Mouse (Mus musculus): ENCODE results near the gene Ttf1. TPM values are rescaled to one million over a fixed set of nuclear protein-coding genes. Genes with fewer than 3 reads are reported as not detected.

Gene Ttf1
- 7.0 and 8.0 TPM in 2 replicates for polyA plus RNA-seq (2012; rRNA removed; ENCODE audit: low replicate concordance)

DNA sequence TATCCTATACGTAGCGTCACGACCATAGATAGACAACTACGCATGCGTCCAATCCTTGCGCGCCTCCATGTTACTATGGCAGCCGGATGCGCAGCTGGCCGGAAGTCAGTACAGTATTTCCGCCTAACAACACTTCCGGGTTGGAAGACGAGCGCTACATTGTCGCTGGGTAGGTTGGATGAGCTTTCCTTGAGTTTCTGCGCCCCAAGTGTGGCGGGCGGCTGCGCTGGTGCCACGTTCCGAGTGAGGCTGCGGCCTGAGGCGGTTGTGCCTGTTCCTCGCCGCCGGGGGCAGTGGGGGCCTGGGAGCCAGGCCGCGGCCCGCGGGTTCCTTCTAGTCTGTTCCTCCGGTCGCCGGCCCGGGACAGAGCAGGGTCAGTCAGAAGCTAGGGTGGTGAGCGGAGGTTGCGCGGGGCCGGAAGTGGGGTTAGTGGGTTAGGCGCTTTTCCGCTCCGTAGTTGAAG, at the start of gene Ttf1:
Gene Ttf1 (plus strand): TSS at position 128 of the 463 bp plus-strand sequence.

DNA sequence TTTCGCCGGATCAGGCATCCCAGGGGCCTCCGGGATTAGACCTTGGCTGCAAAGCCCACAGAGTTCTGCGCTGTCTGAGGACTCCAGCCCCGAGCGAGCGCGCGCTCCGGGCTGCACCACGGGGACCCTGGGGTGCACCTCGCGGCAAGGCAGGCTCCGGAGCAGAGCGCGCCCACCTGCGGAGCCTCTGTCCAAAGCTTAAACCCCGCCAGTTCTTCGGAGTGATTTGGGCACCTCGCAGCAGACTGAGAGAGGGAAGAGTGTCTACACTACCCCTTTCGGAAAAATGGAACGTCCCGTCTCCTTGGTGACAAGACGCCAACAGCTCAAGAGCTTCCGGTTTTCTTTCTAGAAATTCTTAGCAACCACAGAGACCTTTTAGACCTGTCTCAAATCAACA, 5.1 kb upstream of the Ttf1 start, which contains the start of gene Cfap77:
Gene Cfap77 (minus strand): TSS at position 76 of the 400 bp plus-strand sequence.

DNA sequence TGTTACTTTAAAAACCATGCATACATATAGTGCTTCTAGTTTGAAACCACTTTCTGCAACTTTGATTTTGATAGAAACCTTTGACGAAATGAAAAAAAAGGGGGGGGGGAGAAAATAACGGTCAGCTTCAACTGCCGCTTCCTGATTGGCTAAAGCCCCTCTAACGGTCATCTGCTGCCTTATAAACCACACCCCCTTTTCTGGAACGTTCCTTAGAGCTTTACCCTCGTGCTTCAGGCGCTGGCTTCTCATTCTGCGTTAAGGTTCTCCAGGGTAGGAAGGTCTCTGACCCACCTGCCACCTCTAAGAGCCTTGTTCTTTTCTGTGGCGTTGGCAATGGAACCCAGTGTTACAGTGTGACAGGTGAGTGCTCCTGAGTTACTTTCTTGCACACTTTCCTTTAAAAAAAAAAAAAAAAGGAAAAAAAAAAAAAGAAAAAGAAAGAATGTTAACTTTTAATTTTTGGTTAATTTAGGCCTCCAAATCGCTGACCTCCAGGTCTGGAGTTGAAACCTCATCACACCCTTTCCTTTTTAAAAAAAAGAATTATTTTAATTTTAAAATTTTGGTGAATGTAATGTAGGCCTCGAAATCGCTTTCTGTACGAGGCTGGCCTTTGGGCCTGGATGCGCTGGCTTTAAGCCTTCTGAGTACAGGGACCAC, 64.0 kb downstream of the Ttf1 start, which contains the start of gene Setx:
Gene Setx (plus strand): TSS at position 275 of the 663 bp plus-strand sequence.

Other genes starting within 250 kb of the Ttf1 start
- gene Gtf3c4, start 219.9 kb upstream of the Ttf1 start, polyA plus RNA-seq (2012; rRNA removed; ENCODE audit: low replicate concordance) = 5.4 and 17.4 TPM in 2 replicates
- 3.0 and 7.0 TPM in 2 replicates for gene Ddx31, start 219.9 kb upstream of the Ttf1 start, polyA plus RNA-seq (2012; rRNA removed; ENCODE audit: low replicate concordance)
- gene Barhl1, start 143.6 kb upstream of the Ttf1 start, polyA plus RNA-seq (2012; rRNA removed; ENCODE audit: low replicate concordance) = not detected in 2 replicates
- 0.48 TPM in 1 of 2 replicates, not detected in the other for gene Cfap77, start 5.2 kb upstream of the Ttf1 start, polyA plus RNA-seq (2012; rRNA removed; ENCODE audit: low replicate concordance)
- gene Setx, start 63.9 kb downstream of the Ttf1 start, polyA plus RNA-seq (2012; rRNA removed; ENCODE audit: low replicate concordance) = 6.0 and 8.5 TPM in 2 replicates
- gene Ntng2, start 192.7 kb downstream of the Ttf1 start, polyA plus RNA-seq (2012; rRNA removed; ENCODE audit: low replicate concordance) = 48.9 and 52.2 TPM in 2 replicates